Mouse (Mus musculus): ENCODE measurements around the gene Nt5dc3.

Nt5dc3 gene

GRCm38 (mm10) chr10:86778398-86779116, at the start of gene Nt5dc3:
Gene Nt5dc3, plus strand, starts transcription at chr10:86779005.
- peak; percentile 88 for DNase-seq (ENCODE audit: low spot score)

- peak; percentile 83 for DNase-seq (ENCODE audit: low spot score)
Measured at GRCm38 (mm10) chr10:86730823-86731499, 47.8 kb upstream of the Nt5dc3 start.

GRCm38 (mm10) chr10:86731500-86731863, 47.3 kb upstream of the Nt5dc3 start:
- no peak for DNase-seq (ENCODE audit: low spot score)

GRCm38 (mm10) chr10:86735036-86735435, 43.8 kb upstream of the Nt5dc3 start:
- DNase-seq (ENCODE audit: low spot score): no peak

- no peak for DNase-seq (ENCODE audit: low spot score)
Measured at GRCm38 (mm10) chr10:86742918-86743317, 35.9 kb upstream of the Nt5dc3 start.

GRCm38 (mm10) chr10:86744306-86744705, 34.5 kb upstream of the Nt5dc3 start:
- DNase-seq (ENCODE audit: low spot score): no peak

- DNase-seq (ENCODE audit: low spot score): no peak
Measured at GRCm38 (mm10) chr10:86755816-86756502, 22.8 kb upstream of the Nt5dc3 start.

GRCm38 (mm10) chr10:86757724-86758123, 21.1 kb upstream of the Nt5dc3 start:
- no peak for DNase-seq (ENCODE audit: low spot score)

GRCm38 (mm10) chr10:86758211-86758610, 20.6 kb upstream of the Nt5dc3 start:
- DNase-seq (ENCODE audit: low spot score): no peak

GRCm38 (mm10) chr10:86761236-86761635, 17.6 kb upstream of the Nt5dc3 start:
- DNase-seq (ENCODE audit: low spot score): no peak

- DNase-seq (ENCODE audit: low spot score): no peak
Measured at GRCm38 (mm10) chr10:86761722-86762383, 17.0 kb upstream of the Nt5dc3 start.

GRCm38 (mm10) chr10:86762384-86762730, 16.4 kb upstream of the Nt5dc3 start:
- no peak for DNase-seq (ENCODE audit: low spot score)

GRCm38 (mm10) chr10:86763672-86764071, 15.1 kb upstream of the Nt5dc3 start, which contains the start of gene Gm49358:
Gene Gm49358, plus strand, starts transcription at chr10:86763972.
- DNase-seq (ENCODE audit: low spot score): no peak

- DNase-seq (ENCODE audit: low spot score): no peak
Measured at GRCm38 (mm10) chr10:86765344-86765966, 13.3 kb upstream of the Nt5dc3 start.

GRCm38 (mm10) chr10:86769216-86769615, 9.6 kb upstream of the Nt5dc3 start:
- DNase-seq (ENCODE audit: low spot score): no peak

GRCm38 (mm10) chr10:86769797-86770196, 9.0 kb upstream of the Nt5dc3 start:
- no peak for DNase-seq (ENCODE audit: low spot score)

- DNase-seq (ENCODE audit: low spot score): no peak
Measured at GRCm38 (mm10) chr10:86771701-86772100, 7.1 kb upstream of the Nt5dc3 start.

- no peak for DNase-seq (ENCODE audit: low spot score)
Measured at GRCm38 (mm10) chr10:86772231-86772631, 6.6 kb upstream of the Nt5dc3 start.

GRCm38 (mm10) chr10:86773360-86773759, 5.4 kb upstream of the Nt5dc3 start:
- DNase-seq (ENCODE audit: low spot score): no peak

GRCm38 (mm10) chr10:86776281-86776680, 2.5 kb upstream of the Nt5dc3 start:
- DNase-seq (ENCODE audit: low spot score): no peak

GRCm38 (mm10) chr10:86777614-86778319, 1.0 kb upstream of the Nt5dc3 start:
- no peak for DNase-seq (ENCODE audit: low spot score)
